Mouse (Mus musculus) right cerebral cortex, postnatal 36 days (tissue): ENCODE measurements around the gene Arhgap24.
"Not testable (repeated sequence)": the region's sequence is repeated elsewhere in the genome, so short reads cannot be mapped to it uniquely, and the experiment has no call there.

ENCODE experiments used
- DNase-seq, 2 experiments: peaks; one replicate each; pipeline ENCODE4 v3.0.0; 2022; ENCODE audit warnings: low spot score in 2 of 2, mixed read lengths in 1 of 2

Arhgap24 gene

DNA sequence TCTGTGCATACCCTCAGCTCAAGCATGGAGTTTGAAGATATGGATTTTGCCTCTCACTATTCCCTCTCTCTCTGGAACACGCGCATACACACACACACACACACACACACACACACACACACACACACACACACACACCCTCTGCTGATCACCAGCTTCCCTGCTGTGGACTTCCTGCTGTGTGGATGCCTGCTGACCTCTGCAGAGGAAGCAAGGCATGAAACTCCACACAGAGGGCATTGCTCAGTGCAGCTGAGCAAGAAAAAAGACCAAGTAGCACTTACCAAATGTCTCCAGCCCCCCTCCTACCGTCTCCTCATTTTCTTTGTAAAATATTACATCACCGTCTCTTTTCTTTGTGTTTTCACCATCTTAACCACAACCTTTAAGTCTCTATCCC, 310.1 kb downstream of the Arhgap24 start:
- no peak for DNase-seq

DNA sequence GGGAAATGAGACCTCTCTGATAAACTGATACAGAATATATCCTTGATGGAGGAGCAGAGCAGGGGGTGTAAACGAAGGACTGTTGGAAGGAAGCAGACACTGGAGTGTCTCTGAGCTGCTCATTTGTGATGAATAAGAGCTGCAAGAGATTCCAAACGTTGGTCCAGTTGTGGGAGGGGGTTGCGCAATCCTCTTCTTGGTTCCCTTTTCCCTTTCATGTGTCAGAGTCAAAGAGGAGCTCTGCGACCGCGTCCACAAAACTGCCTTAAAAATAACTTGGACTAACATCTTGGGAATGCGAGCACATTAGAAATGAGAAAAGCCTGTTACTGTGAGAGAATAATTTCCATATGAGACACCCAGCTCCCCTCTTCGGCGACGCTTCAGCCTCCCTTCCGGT, 312.3 kb downstream of the Arhgap24 start:
- no peak for DNase-seq

DNA sequence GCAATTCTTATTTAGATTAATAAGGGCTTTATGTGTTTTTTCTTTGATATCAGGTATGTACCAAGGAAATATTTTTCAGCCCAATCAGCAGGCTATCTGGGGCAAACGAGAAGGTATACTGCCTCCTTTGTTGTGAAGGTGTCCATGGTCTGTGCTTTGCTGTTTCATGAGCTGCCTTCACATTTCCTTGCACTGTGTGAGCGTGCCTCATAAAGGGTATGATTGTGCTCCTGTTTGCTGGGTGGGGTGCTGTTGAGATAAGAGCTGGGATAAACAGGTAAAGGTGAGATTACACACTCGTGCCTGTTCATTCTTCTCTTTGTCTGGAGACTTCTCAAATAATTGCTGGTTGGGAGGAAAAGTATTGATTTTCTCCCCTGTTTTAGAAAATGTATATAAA, 320.3 kb downstream of the Arhgap24 start:
- DNase-seq, result no peak

DNA sequence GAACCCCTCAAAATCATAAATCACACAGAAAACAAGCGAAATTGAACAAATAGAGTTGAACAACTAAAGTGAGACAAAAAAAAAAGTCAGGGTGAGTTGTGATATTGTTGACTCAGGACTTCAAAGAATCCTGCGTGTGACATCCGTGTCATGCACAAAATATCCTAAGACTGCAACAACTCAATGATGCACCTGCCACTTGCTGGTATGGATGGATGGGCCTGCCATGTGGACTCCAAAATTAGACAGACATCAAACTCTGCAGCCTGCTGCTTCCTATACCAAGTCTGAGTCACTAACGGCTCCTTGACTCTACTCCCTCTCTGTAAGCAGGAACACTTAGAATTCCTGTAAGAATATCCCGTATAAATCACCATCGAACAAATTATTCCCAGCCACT, 321.6 kb downstream of the Arhgap24 start:
- no peak for DNase-seq

DNA sequence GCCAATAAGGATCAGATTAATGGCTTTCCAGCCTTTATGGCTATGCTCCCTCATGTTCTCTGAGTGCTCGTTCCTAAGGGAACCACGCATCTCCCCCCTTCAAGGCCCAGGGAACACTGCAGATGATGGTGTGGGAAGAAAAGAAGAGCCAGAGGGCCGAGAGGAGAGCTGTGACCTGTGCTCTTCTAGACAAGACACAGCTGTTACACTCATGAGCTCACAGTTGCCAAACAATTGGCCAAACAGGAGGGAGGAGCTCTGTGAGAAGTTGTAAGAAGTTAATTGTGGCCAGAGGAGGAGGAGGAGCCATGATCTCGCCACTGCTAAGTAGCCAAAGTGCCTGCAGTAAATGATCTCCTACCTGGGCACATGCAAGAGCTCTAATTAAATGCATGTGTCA, 322.5 kb downstream of the Arhgap24 start:
- no peak for DNase-seq

- no peak for DNase-seq
These were observed 326.3 kb downstream of the Arhgap24 start for GRCm38 (mm10) chr5:102807518-102807917.

DNA sequence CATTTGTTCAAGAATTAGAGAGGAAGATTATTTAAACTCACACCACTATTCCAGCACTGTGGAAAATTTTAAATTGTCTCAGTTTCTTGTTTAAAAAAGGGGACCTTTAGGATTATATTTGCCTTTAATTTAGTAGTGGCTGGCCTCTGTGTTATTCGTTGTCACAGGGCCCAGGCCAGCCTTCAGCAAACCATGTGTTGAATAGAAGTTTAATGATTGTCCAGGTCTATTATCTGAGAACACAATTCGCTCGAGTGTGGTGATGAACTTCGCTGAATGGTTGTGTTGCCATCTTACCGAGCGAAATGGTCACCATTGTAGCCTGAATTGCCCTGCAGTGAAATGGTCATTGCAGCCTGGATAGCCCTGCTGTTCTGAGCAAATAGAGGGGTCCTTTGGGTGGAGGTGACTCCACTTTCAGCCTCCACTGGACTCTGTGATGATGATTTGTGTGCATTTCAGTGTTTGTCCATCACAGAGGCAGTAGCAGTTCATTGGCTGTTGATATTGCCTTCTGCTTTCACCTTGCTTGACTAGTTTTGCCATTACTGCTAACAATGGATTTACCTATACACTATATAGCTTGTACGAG, 329.3 kb downstream of the Arhgap24 start:
- DNase-seq, result no peak

GRCm38 (mm10) chr5:102813271-102813670, 332.1 kb downstream of the Arhgap24 start:
- DNase-seq, result no peak

- DNase-seq, result no peak
These were observed 336.4 kb downstream of the Arhgap24 start for GRCm38 (mm10) chr5:102817641-102818040.

DNA sequence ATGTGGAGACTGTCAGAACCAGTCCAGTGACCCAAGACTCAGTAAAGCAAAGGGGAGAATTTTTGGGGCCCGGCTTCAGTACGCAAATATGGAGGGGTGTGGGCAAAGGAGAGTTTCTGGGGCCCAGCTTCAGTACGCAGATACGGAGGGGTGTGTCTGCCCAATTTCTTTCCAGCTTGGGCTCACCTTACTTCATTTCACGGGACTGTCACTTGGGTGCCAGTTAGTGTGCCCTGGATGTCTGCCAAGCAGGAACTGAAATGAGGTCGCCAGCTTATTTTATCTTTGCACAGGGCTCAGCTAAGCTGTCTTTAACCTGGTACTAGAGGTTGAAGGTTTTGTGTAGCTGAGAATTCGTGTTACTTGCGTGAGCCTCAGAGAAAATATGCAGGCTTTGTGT, 344.3 kb downstream of the Arhgap24 start:
- no peak for DNase-seq

- DNase-seq, result no peak
These were observed 357.9 kb downstream of the Arhgap24 start for GRCm38 (mm10) chr5:102839071-102839470.

GRCm38 (mm10) chr5:102843934-102844709, 362.9 kb downstream of the Arhgap24 start:
- no peak for DNase-seq

- DNase-seq, result peak; percentile 71 to 85
These were observed 363.8 kb downstream of the Arhgap24 start for GRCm38 (mm10) chr5:102844731-102845598.

DNA sequence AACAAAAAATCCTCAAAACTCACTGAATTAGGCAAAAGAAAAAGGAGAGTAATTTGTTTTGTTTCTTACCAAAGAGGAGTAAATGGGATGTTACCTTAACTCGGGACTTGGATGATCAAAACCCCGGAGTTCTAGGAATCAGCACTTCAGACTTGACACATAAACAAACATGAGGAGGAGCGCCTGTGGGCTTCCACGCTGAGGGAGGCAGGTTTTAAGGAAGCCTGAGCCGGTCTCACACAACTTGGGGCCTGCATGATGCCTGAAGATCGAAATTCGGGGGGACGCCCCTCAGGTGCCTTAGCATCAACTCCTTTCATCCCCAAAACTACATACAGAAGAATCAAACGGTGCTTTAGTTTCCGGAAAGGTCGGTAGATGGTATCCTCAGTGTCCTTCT, 364.6 kb downstream of the Arhgap24 start:
- DNase-seq, result no peak

DNA sequence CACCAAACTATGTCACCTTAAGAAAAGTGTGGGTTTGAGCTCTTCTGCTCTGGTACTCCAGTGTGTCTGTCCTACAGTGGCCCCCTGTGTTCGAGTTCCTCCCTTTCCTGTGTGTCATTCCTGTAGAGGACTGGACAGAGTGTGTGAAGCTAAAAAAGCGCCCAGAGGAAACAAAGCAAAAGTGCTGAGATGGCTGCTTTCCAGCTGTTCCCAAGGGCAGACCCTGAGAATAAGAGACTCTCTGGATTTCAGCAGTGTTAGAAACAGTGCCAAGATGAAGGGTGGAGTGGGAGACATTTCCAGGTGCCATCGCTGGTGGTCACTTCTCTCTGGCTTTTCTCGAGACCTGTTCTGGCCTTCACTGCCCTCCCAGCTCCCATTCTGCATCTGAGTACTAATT, 366.7 kb downstream of the Arhgap24 start:
- no peak for DNase-seq

- no peak for DNase-seq
These were observed 370.6 kb downstream of the Arhgap24 start for GRCm38 (mm10) chr5:102851761-102852160.

GRCm38 (mm10) chr5:102853750-102854149, 372.6 kb downstream of the Arhgap24 start:
- no peak for DNase-seq

DNA sequence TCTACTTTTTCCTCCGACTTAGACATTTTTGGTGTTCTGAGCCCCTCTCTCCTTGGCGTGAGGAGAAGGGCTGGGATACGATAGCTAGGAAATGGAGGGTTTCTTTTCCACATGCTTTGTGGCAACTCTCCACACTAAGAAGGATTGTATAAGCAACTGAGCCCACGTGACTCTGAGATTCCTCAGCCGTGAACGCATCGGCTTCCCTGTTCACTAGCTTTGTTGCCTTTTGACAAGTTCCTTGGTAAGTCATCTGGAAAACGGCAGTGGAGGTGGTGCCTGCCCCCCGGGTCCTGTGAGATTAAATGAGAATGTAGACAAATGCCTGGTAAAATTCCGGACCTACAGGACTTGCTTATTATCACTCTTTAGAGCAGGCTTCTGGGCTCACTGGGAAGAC, 374.6 kb downstream of the Arhgap24 start:
- DNase-seq, result no peak

DNA sequence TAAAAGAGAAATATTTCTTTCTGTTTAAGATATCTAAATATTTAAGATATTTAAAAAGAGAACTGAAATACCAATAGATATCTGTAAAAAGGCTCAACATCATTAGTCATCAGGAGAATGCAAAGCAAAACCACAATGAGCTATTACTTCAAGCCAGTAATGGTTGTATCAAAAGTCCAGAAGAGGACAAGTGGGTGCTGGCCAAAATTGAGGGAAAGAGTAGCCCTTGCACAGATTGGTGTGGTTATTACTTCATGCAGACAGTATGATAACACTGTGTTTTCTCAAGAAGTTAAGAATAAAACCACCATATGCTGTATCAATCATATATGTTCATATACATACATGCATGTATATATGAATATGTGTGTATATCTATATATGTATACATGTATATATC, 376.9 kb downstream of the Arhgap24 start:
- DNase-seq, result no peak

GRCm38 (mm10) chr5:102859749-102860148, 378.6 kb downstream of the Arhgap24 start:
- DNase-seq, result no peak

DNA sequence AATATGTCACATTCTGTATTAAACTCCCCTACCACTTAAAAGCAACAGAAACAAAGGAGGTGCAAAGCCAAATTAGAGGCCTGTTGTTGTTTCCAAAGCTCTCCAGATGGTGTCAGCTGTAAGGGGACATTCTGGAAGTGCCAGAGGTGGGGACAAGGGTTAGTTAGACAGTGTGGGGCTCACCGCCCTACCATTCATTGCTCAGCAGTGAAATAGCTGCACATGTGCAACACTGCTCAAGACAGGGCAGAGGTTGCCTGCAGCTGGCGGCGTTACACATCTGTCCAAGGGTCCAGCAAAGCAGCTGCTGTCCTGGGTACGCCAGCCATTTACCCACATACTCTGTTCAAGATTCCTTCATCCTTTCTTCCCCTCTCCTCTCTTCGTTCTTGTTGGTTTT, 387.0 kb downstream of the Arhgap24 start:
- DNase-seq, result no peak

- not testable (repeated sequence) for DNase-seq
These were observed 391.8 kb downstream of the Arhgap24 start for GRCm38 (mm10) chr5:102872996-102873395.
